Mouse (Mus musculus) hindbrain, embryonic 14.5 days (tissue): ENCODE results near the gene Mrpl30. TPM values are rescaled to one million over a fixed set of nuclear protein-coding genes. Genes with fewer than 3 reads are reported as not detected.

ENCODE experiments used
- ATAC-seq: fragments of 200-750 bp; cut with Nextera tagmentation; 2 replicates; pipeline ENCODE4 v1.8.0; 2017; ENCODE audit warnings: moderate number of reproducible peaks, mild to moderate bottlenecking, moderate TSS enrichment, moderate library complexity; ENCODE audit not compliant: low FRiP score
- DNase-seq: peaks from one replicate; pipeline ENCODE4 v3.0.0-alpha.2; 2015; ENCODE audit warnings: low spot score
- H3K27ac ChIP-seq: fragments of 300-500 bp; sonication (generic); 2 replicates; pipeline ENCODE4 v1.5.1; 2014; ENCODE audit warnings: mild to moderate bottlenecking, moderate library complexity
- H3K27me3 ChIP-seq: fragments of 300-500 bp; sonication (generic); 2 replicates; pipeline ENCODE4 v1.6.1; 2014; ENCODE audit warnings: mild to moderate bottlenecking, low read length, mixed read lengths; ENCODE audit not compliant: control insufficient read depth, insufficient read depth
- H3K36me3 ChIP-seq: fragments of 300-500 bp; sonication (generic); replicated peaks from 2 replicates; pipeline ENCODE4 v1.6.1; 2014; ENCODE audit not compliant: control insufficient read depth, insufficient read depth
- H3K4me1 ChIP-seq: fragments of 300-500 bp; sonication (generic); replicated peaks from 2 replicates; pipeline ENCODE4 v1.6.1; 2014; ENCODE audit warnings: antibody characterized with exemption, low read length, mixed read lengths; ENCODE audit not compliant: control insufficient read depth, insufficient read depth
- H3K4me2 ChIP-seq: fragments of 300-500 bp; sonication (generic); replicated peaks from 2 replicates; pipeline ENCODE4 v1.6.1; 2014; ENCODE audit warnings: mild to moderate bottlenecking, moderate library complexity
- H3K4me3 ChIP-seq: fragments of 300-500 bp; sonication (generic); replicated peaks from 2 replicates; pipeline ENCODE4 v1.5.1; 2014; ENCODE audit warnings: mild to moderate bottlenecking, low read length
- H3K9ac ChIP-seq: fragments of 300-500 bp; sonication (generic); 2 replicates; pipeline ENCODE4 v1.6.1; 2014
- H3K9me3 ChIP-seq: fragments of 300-500 bp; sonication (generic); 2 replicates; pipeline ENCODE4 v1.6.1; 2016; ENCODE audit warnings: low read length; ENCODE audit not compliant: control insufficient read depth
- WGBS: fragments of 180-500 bp; shearing (Covaris S2); extraction: QIAGEN DNeasy Blood & Tissue Kit; methylation state at CpG from one replicate; pipeline ENCODE4 v1.1.7; 2014; 5-methylcytosine and 5-hydroxymethylcytosine counted together
- polyA plus RNA-seq: library from polyadenylated mRNA; unstranded; fragments of >200 nt; fragmentation: Nextera tagmentation; extraction: Ambion mirVana; gene quantifications from 2 replicates; pipeline ENCODE4 v1.2.1, GENCODE M21; 2014

The Mrpl30 gene
- polyA plus RNA-seq, 1 experiment from 2014 or later: 310 TPM

GRCm38 (mm10) chr1:37891400-37891799, 1.1 kb downstream of the Mrpl30 start:
- Histone ChIP-seq H3K27ac (no peak overlapping the region), H3K4me3 (peak overlapping the region; percentile 60), H3K4me2 (peak overlapping the region; percentile 86), H3K4me1 (peaks cover 17% of the 10 kb centered on the region), H3K9me3 (no peaks in the 10 kb centered on the region), H3K36me3 (peaks cover 28% of the 10 kb centered on the region), H3K9ac (no peak overlapping the region), H3K27me3 (no peaks in the 10 kb centered on the region)
- DNase-seq (peak; percentile 34), ATAC-seq (no peak)
- WGBS: 73% methylated on average over 3 of the region's 3 CpGs

- H3K4me2 ChIP-seq: no peak overlapping the region
- H3K27ac ChIP-seq: no peak overlapping the region
- peaks cover 11% of the 10 kb centered on the region for H3K4me1 ChIP-seq
- no peaks in the 10 kb centered on the region for H3K27me3 ChIP-seq
- no peak overlapping the region for H3K4me3 ChIP-seq
- peaks cover 56% of the 10 kb centered on the region for H3K36me3 ChIP-seq
- no peak for DNase-seq
- no peaks in the 10 kb centered on the region for H3K9me3 ChIP-seq
- no peak for ATAC-seq
- H3K9ac ChIP-seq: no peak overlapping the region
Measured at GRCm38 (mm10) chr1:37894606-37895005, 4.3 kb downstream of the Mrpl30 start.

DNA sequence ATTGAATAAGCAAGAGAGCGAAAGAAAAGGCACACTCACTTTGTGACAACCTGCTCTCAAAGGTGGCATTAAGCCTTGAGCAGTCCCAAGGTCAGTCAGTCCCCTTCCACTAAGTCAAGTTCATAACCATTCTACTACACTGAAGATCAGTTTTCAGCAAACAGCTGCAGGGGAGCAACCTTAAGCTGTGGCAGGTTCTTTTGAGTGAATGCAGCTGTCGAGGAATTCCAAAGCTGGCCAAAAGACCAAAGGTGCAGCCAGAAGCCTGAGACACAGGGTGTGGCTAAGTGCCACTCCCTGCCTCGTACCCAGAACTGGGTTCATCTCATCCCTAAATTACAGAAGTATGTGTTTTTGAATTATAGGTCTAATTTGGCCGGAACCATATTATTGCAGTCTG, 9.5 kb downstream of the Mrpl30 start:
- peaks cover 51% of the 10 kb centered on the region for H3K36me3 ChIP-seq
- no peak overlapping the region for H3K9ac ChIP-seq
- DNase-seq (no peak), ATAC-seq (no peak)
- H3K4me2 ChIP-seq: no peak overlapping the region
- H3K4me3 ChIP-seq: no peak overlapping the region
- 88% methylated on average over 4 of the region's 4 CpGs for WGBS
- no peaks in the 10 kb centered on the region for H3K4me1 ChIP-seq
- no peaks in the 10 kb centered on the region for H3K27me3 ChIP-seq
- no peak overlapping the region for H3K27ac ChIP-seq
- H3K9me3 ChIP-seq: no peaks in the 10 kb centered on the region

DNA sequence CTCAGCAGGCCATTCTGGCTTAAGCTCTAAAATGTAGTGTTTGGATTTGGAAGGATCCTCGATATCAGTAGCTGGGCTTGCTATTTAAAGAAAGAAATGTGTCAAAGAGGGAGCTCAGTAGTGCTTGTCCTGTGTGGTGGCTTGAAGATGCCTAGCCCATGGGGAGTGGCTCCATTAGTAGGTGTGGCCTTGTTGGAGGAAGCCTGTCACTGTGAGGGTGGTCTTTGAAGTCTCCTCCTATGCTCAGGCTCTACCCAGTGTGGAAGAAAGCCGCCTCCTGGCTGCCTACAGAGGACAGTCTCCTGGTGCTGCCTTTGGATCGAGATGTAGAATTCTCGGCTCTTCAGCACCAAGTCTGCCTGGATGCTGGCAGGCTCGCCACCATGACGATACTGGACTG, 10.0 kb downstream of the Mrpl30 start:
- H3K9ac ChIP-seq: no peak overlapping the region
- no peak for DNase-seq
- H3K27ac ChIP-seq: no peak overlapping the region
- H3K9me3 ChIP-seq: no peaks in the 10 kb centered on the region
- no peak for ATAC-seq
- no peaks in the 10 kb centered on the region for H3K27me3 ChIP-seq
- WGBS: 59% methylated on average over 6 of the region's 6 CpGs
- H3K4me3 ChIP-seq: no peak overlapping the region
- H3K4me2 ChIP-seq: no peak overlapping the region
- H3K4me1 ChIP-seq: no peaks in the 10 kb centered on the region
- peaks cover 46% of the 10 kb centered on the region for H3K36me3 ChIP-seq

DNA sequence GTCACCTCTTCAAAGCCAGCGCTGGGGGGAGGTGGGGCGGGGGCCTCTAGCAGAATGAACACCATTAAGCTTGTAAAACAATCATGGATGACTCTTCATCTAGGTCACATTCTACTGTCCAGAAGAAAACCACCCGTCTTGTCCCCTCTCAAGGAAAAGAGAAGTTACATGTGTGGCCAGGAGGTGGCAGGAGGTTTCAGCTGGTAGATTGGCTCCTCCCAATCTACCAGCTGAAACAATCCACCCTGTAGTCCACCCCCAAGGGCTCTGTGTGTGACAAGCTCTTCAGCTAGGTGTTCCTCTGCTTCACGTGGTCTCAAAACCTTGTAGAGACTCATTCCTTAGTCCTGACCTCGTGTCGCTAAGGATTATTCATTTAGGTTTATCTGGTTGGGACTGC, 12.9 kb downstream of the Mrpl30 start:
- ATAC-seq (no peak), DNase-seq (no peak)
- no peaks in the 10 kb centered on the region for H3K27me3 ChIP-seq
- H3K4me3 ChIP-seq: no peak overlapping the region
- H3K27ac ChIP-seq: no peak overlapping the region
- H3K9ac ChIP-seq: no peak overlapping the region
- WGBS: 42% methylated on average over 6 of the region's 6 CpGs
- peaks cover 20% of the 10 kb centered on the region for H3K36me3 ChIP-seq
- no peaks in the 10 kb centered on the region for H3K4me1 ChIP-seq
- no peaks in the 10 kb centered on the region for H3K9me3 ChIP-seq
- H3K4me2 ChIP-seq: no peak overlapping the region

DNA sequence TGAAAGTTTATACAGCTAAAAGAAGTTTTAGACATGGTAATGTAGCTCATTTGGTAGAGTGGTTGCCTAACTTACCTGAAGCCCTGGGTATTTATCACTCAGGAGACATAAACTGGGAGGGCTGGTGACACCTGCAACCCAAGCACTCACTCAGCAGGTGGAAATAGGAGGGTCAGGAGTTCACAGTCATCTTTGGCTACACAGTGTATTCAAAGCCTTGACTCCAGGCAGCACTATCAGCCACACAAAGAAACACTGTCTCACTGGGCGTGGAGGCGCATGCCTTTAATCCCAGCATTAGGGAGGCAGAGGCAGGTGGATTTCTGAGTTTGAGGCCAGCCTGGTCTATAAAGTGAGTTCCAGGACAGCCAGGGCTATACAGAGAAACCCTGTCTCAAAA, 22.5 kb downstream of the Mrpl30 start:
- H3K36me3 ChIP-seq: no peaks in the 10 kb centered on the region
- no peak overlapping the region for H3K4me3 ChIP-seq
- H3K4me1 ChIP-seq: no peaks in the 10 kb centered on the region
- no peak overlapping the region for H3K9ac ChIP-seq
- no peaks in the 10 kb centered on the region for H3K27me3 ChIP-seq
- H3K27ac ChIP-seq: no peak overlapping the region
- H3K9me3 ChIP-seq: no peaks in the 10 kb centered on the region
- WGBS: 81% methylated on average over 2 of the region's 2 CpGs
- DNase-seq (no peak), ATAC-seq (no peak)
- H3K4me2 ChIP-seq: no peak overlapping the region

- no peak within 1 kb of the TSS for H3K4me3 ChIP-seq
- H3K9ac ChIP-seq: no peak within 1 kb of the TSS
- no peak for DNase-seq
- no peak within 1 kb of the TSS for H3K4me2 ChIP-seq
- no peak within 1 kb of the TSS for H3K27ac ChIP-seq
- H3K36me3 ChIP-seq: no peaks in the 10 kb centered on the region
- WGBS: 80% methylated on average over 5 of the region's 5 CpGs
- H3K4me1 ChIP-seq: no peaks in the 10 kb centered on the region
- H3K9me3 ChIP-seq: no peaks in the 10 kb centered on the region
- ATAC-seq: no peak
- H3K27me3 ChIP-seq: no peaks in the 10 kb centered on the region
Measured at GRCm38 (mm10) chr1:37916393-37916792, 26.1 kb downstream of the Mrpl30 start, which contains the start of gene Lyg2. Gene Lyg2, minus strand, starts transcription at chr1:37916493.

- no peak for DNase-seq
Measured at GRCm38 (mm10) chr1:37917666-37918065, 27.4 kb downstream of the Mrpl30 start.

GRCm38 (mm10) chr1:37918096-37918495, 27.8 kb downstream of the Mrpl30 start:
- 89% methylated on average over 6 of the region's 6 CpGs for whole genome bisulfite sequencing
- no peak overlapping the region for H3K4me2 ChIP-seq

More at GRCm38 (mm10) chr1:37917666-37918065, 27.4 kb downstream of the Mrpl30 start:
- 81% methylated on average over 13 of the region's 13 CpGs for WGBS
- no peak overlapping the region for H3K4me2 ChIP-seq
- no peak overlapping the region for H3K4me3 ChIP-seq
- no peaks in the 10 kb centered on the region for H3K27me3 ChIP-seq
- H3K27ac ChIP-seq: no peak overlapping the region
- no peak for ATAC-seq
- no peaks in the 10 kb centered on the region for H3K9me3 ChIP-seq
- H3K4me1 ChIP-seq: no peaks in the 10 kb centered on the region
- no peak overlapping the region for H3K9ac ChIP-seq
- no peaks in the 10 kb centered on the region for H3K36me3 ChIP-seq

DNA sequence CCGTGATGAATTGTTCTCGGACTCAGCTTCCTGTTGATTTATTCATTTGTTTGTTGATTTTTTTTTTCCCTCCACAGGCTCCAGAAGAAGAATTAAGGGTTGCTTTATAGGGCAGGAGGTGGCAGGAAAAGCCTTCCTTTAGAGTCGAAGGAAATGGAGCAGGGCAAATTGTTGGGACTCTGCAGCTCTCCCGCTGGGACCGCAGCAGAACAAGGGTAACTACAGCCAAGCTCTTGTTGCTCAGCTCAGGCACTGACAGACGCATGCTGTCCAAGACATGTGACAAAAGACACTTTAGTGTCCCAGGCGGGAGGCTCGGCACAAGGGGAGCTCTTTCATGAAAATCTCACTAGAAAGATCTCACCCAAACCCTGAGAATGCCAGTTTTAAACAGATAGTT, 32.3 kb downstream of the Mrpl30 start:
- Histone ChIP-seq H3K4me3 (no peak overlapping the region), H3K27ac (no peak overlapping the region), H3K36me3 (no peaks in the 10 kb centered on the region), H3K27me3 (no peaks in the 10 kb centered on the region), H3K4me1 (no peaks in the 10 kb centered on the region), H3K4me2 (no peak overlapping the region), H3K9ac (no peak overlapping the region), H3K9me3 (no peaks in the 10 kb centered on the region)
- ATAC-seq (no peak), DNase-seq (no peak)
- 55% methylated on average over 8 of the region's 8 CpGs for WGBS

More at GRCm38 (mm10) chr1:37918096-37918495, 27.8 kb downstream of the Mrpl30 start:
- H3K4me3 ChIP-seq: no peak overlapping the region
- no peak for ATAC-seq
- H3K27me3 ChIP-seq: no peaks in the 10 kb centered on the region
- H3K9ac ChIP-seq: no peak overlapping the region
- no peak for DNase-seq
- H3K4me1 ChIP-seq: no peaks in the 10 kb centered on the region
- no peak overlapping the region for H3K27ac ChIP-seq
- H3K36me3 ChIP-seq: no peaks in the 10 kb centered on the region
- no peaks in the 10 kb centered on the region for H3K9me3 ChIP-seq
